Mouse (Mus musculus): ENCODE measurements around the gene Macrod1. TPM values are rescaled to one million over a fixed set of nuclear protein-coding genes. Genes with fewer than 3 reads are reported as not detected.

The Macrod1 gene
- polyA plus RNA-seq, 1 experiment: 44.3 TPM

DNA sequence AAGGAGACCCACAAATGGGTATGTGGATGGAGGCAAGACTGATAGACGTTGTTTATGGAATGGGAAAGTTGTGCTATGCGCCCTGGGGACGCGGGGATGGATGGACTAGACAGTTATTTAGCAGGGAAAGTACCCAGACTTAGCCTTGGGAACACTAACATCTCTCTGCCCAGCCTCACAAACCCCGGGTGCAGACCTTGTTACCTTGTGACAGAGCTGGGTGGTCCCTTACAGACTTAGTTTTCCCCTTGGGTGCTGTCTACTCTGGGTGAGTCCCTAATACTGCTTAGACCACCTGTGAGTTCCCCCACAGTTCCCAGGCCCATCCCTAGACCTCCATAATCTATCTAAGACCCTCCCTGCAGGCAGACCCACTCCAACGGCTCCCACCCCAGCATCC is 110.2 kb downstream of the Macrod1 start:
- WGBS: 22% methylated on average over 6 of the region's 6 CpGs

DNA sequence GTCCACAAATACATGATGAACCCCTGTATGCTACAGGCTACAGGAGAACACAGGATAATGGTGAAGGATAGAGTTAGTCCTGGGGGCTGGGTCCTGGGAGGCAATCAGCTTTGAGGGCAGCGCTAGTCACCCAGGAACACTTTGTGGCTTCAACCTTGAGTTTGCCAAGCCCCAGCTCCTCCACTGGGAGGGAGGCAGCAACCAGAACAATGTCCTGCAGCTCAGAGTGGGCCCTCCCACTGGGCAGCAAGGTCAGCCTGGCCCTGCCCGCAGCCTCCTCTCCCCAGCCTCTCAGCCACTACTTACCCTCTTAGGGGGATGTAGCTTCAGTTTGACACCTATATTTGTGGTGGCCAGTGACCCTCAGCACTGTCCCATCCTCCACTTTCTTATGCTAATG is 111.8 kb downstream of the Macrod1 start:
- no peak for DNase-seq
- Histone ChIP-seq H3K4me1 (ENCODE audit: control insufficient read depth, insufficient read depth, low read length) (no peaks in the 10 kb centered on the region), H3K4me3 (replicated peaks; ENCODE audit: extremely low read depth, low read depth, low read length) (no peak overlapping the region)
- TF ChIP-seq CTCF (IDR thresholded peaks at IDR 0.05; ENCODE audit: insufficient read depth, low read length) (no peak), POLR2A (IDR thresholded peaks at IDR 0.05; ENCODE audit: borderline replicate concordance, extremely low read depth, low read depth, low read length) (no peak)
- WGBS: 54% methylated on average over 2 of the region's 2 CpGs

More for the DNA sequence above, 110.2 kb downstream of the Macrod1 start:
- no peak for TF ChIP-seq POLR2A (IDR thresholded peaks at IDR 0.05; ENCODE audit: borderline replicate concordance, extremely low read depth, low read depth, low read length)
- no peak for TF ChIP-seq CTCF (IDR thresholded peaks at IDR 0.05; ENCODE audit: insufficient read depth, low read length)
- Histone ChIP-seq H3K4me3 (replicated peaks; ENCODE audit: extremely low read depth, low read depth, low read length) (no peak overlapping the region), H3K4me1 (ENCODE audit: control insufficient read depth, insufficient read depth, low read length) (no peaks in the 10 kb centered on the region)
- DNase-seq: no peak

DNA sequence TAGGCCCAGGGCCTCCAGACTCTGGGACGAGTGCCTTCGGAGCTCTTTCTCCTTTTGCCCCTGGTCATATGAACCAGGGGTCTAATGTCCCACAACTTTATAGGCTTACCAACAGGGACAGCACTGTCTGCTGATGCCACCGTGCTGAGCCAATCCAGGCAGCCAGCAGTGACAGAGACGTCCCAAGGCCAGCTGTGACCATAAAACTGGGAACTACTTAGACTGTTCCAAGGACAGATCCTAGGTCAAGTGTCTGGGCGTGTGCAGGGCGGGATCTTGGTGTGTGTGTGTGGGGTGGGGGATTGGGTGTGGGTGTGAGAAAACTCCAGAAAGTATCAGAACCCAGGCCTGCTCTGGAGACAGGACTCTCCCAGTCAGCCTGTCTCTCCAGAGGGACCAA is 114.3 kb downstream of the Macrod1 start:
- no peak for DNase-seq
- H3K4me1 ChIP-seq (ENCODE audit: control insufficient read depth, insufficient read depth, low read length): no peaks in the 10 kb centered on the region
- TF ChIP-seq POLR2A (IDR thresholded peaks at IDR 0.05; ENCODE audit: borderline replicate concordance, extremely low read depth, low read depth, low read length) (no peak), CTCF (IDR thresholded peaks at IDR 0.05; ENCODE audit: insufficient read depth, low read length) (no peak)
- WGBS: 80% methylated on average over 6 of the region's 6 CpGs
- no peak overlapping the region for H3K4me3 ChIP-seq (replicated peaks; ENCODE audit: extremely low read depth, low read depth, low read length)

DNA sequence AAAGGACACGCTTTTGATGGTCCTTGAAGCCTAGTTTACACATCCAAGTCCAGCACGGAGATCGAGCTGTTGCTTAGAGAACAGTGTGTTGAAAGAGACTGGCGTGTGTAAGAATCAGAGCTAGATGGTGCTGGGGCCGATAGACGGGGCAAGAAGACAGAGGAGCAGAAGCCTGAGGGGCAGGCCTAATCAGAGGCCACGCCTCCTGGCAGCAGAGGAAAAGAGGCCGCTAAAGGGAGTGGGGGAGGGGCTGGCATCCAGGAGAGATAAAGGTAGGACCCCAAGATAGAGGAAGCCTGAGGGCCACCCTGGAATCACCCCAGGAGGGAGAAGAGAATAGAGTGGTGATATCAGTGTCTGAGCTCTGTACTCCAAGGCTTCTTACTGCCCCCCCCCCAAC is 114.8 kb downstream of the Macrod1 start:
- whole genome bisulfite sequencing: 19% methylated on average over 8 of the region's 8 CpGs
- Histone ChIP-seq H3K4me3 (replicated peaks; ENCODE audit: extremely low read depth, low read depth, low read length) (no peak overlapping the region), H3K4me1 (ENCODE audit: control insufficient read depth, insufficient read depth, low read length) (no peaks in the 10 kb centered on the region)
- no peak for DNase-seq
- TF ChIP-seq POLR2A (IDR thresholded peaks at IDR 0.05; ENCODE audit: borderline replicate concordance, extremely low read depth, low read depth, low read length): no peak
- no peak for TF ChIP-seq CTCF (IDR thresholded peaks at IDR 0.05; ENCODE audit: insufficient read depth, low read length)

DNA sequence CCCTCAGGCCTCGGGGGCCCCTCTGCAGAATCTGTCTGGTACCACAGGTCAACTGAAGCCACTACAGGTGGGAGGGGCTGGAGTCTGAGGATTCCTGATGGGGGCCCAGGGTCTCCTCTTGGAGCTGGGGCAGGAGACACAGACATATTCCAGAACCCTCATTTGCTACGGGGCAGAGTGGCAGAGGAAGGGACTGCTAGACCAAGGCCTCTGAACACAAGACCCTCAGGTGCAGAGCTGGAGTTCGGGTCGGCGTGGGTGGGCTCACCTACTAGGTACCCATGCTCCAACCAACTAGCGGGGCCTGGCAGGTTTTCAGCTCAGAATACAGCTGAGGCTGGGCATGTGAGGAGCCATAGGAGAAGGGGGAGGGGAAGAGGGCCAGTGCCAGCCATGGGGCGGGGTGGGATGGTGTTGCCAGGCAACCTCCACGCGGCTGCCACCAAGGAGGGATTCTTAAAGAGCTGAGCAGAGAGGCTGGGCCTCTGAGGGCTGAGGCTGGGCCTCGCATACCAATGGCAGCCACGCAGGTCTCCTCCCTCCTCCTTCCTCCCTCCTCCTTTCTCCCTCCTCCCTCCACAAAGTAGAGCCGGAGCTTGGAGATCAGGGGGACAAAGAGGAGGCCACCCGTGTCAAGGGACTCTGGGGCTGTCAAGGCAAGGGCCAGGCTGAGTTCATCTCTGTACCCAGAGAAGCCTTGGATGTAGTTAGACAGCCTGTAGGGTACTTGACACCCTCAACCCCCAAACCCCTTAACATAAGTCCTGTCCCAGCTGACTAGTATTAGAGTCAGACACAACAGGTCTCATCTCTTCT is 115.6 kb downstream of the Macrod1 start:
- H3K4me3 ChIP-seq (replicated peaks; ENCODE audit: extremely low read depth, low read depth, low read length): no peak overlapping the region
- H3K4me1 ChIP-seq (ENCODE audit: control insufficient read depth, insufficient read depth, low read length): no peaks in the 10 kb centered on the region
- peak; percentile 39 for DNase-seq
- no peak for TF ChIP-seq CTCF (IDR thresholded peaks at IDR 0.05; ENCODE audit: insufficient read depth, low read length)
- no peak for TF ChIP-seq POLR2A (IDR thresholded peaks at IDR 0.05; ENCODE audit: borderline replicate concordance, extremely low read depth, low read depth, low read length)
- WGBS: 34% methylated on average over 13 of the region's 13 CpGs

DNA sequence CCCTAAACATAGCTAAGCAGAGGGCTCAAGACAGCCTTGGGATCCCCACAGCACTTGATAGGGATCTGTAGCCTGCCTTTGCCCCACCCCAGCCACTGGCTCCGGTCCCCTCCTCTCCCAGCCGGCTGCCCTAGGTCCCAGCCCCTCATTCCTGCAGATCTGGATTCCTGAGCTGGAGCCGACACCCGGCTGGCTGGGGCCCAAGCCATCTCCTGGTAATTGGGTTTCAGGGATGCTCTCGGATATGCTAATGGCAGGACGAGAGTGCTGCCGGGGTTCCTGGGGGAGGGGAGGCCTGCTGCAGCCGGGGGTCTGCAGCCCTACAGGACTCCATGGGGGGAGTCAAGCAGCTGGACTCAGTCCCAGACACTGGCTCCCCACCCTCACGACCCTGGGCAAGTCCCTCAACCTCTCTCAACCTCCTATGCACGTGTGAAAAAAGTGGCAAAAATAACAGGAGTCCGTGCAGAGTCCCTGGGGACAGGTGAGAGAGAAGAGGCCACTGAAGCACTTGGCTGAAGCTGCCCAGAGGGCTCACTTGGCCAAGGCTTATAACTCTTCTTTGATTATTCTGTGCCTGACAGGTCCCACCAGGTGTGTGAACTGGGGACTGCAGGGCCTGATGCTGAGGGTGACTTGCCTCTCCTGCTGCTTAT is 119.6 kb downstream of the Macrod1 start:
- no peak overlapping the region for H3K4me3 ChIP-seq (replicated peaks; ENCODE audit: extremely low read depth, low read depth, low read length)
- no peak for TF ChIP-seq CTCF (IDR thresholded peaks at IDR 0.05; ENCODE audit: insufficient read depth, low read length)
- no peak for TF ChIP-seq POLR2A (IDR thresholded peaks at IDR 0.05; ENCODE audit: borderline replicate concordance, extremely low read depth, low read depth, low read length)
- no peak for DNase-seq
- H3K4me1 ChIP-seq (ENCODE audit: control insufficient read depth, insufficient read depth, low read length): 0 out of 2 replicates have a peak, but pooled peaks cover 3% of the 10 kb centered on the region
- WGBS: 39% methylated on average over 11 of the region's 11 CpGs

DNA sequence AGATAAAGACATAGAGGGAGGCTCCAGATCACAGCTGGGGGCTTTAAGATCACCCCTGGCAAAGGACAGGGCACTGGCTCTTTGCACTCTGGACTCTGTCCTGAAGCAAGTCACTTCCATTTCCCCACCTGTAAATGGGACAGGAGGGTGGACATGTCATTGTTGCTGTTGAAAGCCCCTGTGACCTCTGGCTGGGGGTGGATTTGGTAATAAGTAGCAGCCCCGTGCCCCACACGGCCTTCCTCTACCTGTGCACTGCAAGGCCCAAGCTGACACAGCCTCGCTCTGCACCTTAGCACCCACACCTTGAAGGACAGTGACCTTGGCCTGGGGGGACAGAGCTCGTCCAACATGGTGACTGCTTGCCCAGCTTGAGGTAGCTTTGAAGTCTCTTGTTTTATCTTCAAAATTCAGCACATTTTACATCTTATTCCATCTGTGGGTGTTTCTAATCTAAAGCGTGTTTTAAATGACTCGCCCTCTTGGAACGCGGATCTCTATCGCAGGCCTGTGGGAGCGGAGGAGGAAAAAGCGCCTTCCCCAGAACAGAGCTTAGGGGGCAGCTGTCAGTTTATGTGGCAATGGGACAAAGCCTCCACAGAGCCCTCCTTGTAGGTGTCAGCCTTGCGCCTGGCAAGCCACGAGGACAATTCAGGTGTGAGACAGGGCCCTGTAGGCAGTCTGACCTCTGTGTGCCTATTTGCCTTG is 121.3 kb downstream of the Macrod1 start:
- Histone ChIP-seq H3K4me3 (replicated peaks; ENCODE audit: extremely low read depth, low read depth, low read length) (no peak overlapping the region), H3K4me1 (ENCODE audit: control insufficient read depth, insufficient read depth, low read length) (peaks cover 7% of the 10 kb centered on the region; the same call in 1 of the 2 replicates)
- WGBS: 74% methylated on average over 13 of the region's 13 CpGs
- DNase-seq: no peak
- TF ChIP-seq POLR2A (IDR thresholded peaks at IDR 0.05; ENCODE audit: borderline replicate concordance, extremely low read depth, low read depth, low read length): no peak
- TF ChIP-seq CTCF (IDR thresholded peaks at IDR 0.05; ENCODE audit: insufficient read depth, low read length): no peak

DNA sequence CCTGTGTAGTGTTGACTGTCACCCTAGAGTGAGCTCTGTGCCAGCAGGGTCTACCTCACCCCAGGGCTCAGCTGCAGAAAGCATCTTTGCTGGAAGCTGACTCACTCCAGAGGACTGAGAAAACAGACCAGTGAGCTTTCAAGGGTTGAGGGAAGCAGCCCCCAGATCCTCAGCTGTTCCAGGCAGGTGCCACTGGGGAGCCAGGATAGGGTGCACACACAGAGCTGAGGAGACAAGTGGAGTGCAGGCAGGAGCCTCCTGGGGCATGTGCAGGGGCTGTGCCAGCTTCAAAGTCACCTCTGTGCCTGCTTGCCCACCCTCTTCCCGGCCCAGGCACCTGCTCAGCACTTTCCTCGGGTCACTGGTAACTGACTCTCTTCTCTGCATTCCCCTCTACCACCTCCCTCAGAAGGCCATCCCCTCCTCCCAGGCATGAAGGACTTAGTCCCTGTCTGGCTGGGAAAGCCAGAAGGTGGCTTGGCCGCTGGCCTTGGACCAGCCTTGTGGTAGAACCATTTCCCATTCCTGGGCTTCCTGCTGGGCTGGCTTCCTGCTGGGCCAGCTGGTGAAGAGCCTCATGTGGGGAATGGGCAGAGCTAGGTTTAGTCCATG is 122.3 kb downstream of the Macrod1 start:
- no peak for DNase-seq
- no peak for TF ChIP-seq CTCF (IDR thresholded peaks at IDR 0.05; ENCODE audit: insufficient read depth, low read length)
- no peak for TF ChIP-seq POLR2A (IDR thresholded peaks at IDR 0.05; ENCODE audit: borderline replicate concordance, extremely low read depth, low read depth, low read length)
- WGBS: 43% methylated on average over 3 of the region's 3 CpGs
- Histone ChIP-seq H3K4me1 (ENCODE audit: control insufficient read depth, insufficient read depth, low read length) (peaks cover 7% of the 10 kb centered on the region; the same call in 1 of the 2 replicates), H3K4me3 (replicated peaks; ENCODE audit: extremely low read depth, low read depth, low read length) (no peak overlapping the region)

Data from lung, adult 2 months (tissue).